Mouse (Mus musculus) liver, embryonic 12.5 days (tissue): ENCODE results near the gene Adam1a. TPM values are rescaled to one million over a fixed set of nuclear protein-coding genes. Genes with fewer than 3 reads are reported as not detected.

Source experiments
- ATAC-seq: fragments of 200-750 bp; cut with Nextera tagmentation; 2 replicates; pipeline ENCODE4 v1.8.0; 2017; ENCODE audit warnings: moderate number of reproducible peaks, mild to moderate bottlenecking, moderate library complexity
- H3K27ac ChIP-seq: fragments of 300-500 bp; sonication (generic); 2 replicates; pipeline ENCODE4 v1.5.1; 2016; ENCODE audit warnings: mild to moderate bottlenecking
- H3K27me3 ChIP-seq: fragments of 300-500 bp; sonication (generic); replicated peaks from 2 replicates; pipeline ENCODE4 v1.6.1; 2016; ENCODE audit warnings: mild to moderate bottlenecking, moderate library complexity
- H3K36me3 ChIP-seq: fragments of 300-500 bp; sonication (generic); 2 replicates; pipeline ENCODE4 v1.6.1; 2016; ENCODE audit warnings: mild to moderate bottlenecking, moderate library complexity
- H3K4me1 ChIP-seq: fragments of 300-500 bp; sonication (generic); 2 replicates; pipeline ENCODE4 v1.6.1; 2016
- H3K4me2 ChIP-seq: fragments of 300-500 bp; sonication (generic); 2 replicates; pipeline ENCODE4 v1.6.1; 2016; ENCODE audit warnings: mild to moderate bottlenecking, moderate library complexity
- H3K4me3 ChIP-seq: fragments of 300-500 bp; sonication (generic); 2 replicates; pipeline ENCODE4 v1.5.1; 2016; ENCODE audit warnings: mild to moderate bottlenecking, moderate library complexity
- H3K9ac ChIP-seq: fragments of 300-500 bp; sonication (generic); 2 replicates; pipeline ENCODE4 v1.6.1; 2016; ENCODE audit warnings: mild to moderate bottlenecking, moderate library complexity
- H3K9me3 ChIP-seq: fragments of 300-500 bp; sonication (generic); replicated peaks from 2 replicates; pipeline ENCODE4 v1.6.1; 2016; ENCODE audit warnings: mild to moderate bottlenecking, moderate library complexity
- WGBS: fragments of 180-500 bp; shearing (Covaris S2); methylation state at CpG from one replicate; pipeline ENCODE4 v1.1.7; 2016; ENCODE audit not compliant: insufficient replicate concordance; 5-methylcytosine and 5-hydroxymethylcytosine counted together
- polyA plus RNA-seq: library from polyadenylated mRNA; unstranded; fragments of >200 nt; fragmentation: Nextera tagmentation; extraction: Ambion mirVana; gene quantifications from 2 replicates; pipeline ENCODE4 v1.2.1, GENCODE M21; 2016

Adam1a gene
- polyA plus RNA-seq, 1 experiment from 2014 or later: 0.54 TPM

GRCm38 (mm10) chr5:121549196-121549595 lies 3.9 kb upstream of the Adam1a start:
- Histone ChIP-seq H3K27me3 (no peaks in the 10 kb centered on the region; the same call in 1 of the 2 replicates), H3K4me1 (peaks cover 33% of the 10 kb centered on the region), H3K36me3 (0 out of 2 replicates have a peak, but pooled peaks cover 4% of the 10 kb centered on the region), H3K9me3 (no peaks in the 10 kb centered on the region), H3K4me3 (no peak overlapping the region), H3K9ac (no peak overlapping the region), H3K4me2 (no peak overlapping the region), H3K27ac (no peak overlapping the region)
- WGBS: 84% methylated on average over 7 of the region's 7 CpGs
- ATAC-seq: no peak

- Histone ChIP-seq H3K4me2 (peak overlapping the region; percentile 74), H3K9ac (peak overlapping the region; percentile 92), H3K36me3 (0 out of 2 replicates have a peak, but pooled peaks cover 4% of the 10 kb centered on the region), H3K27ac (peak overlapping the region; percentile 93), H3K4me3 (peak overlapping the region; percentile 81; the same call in 1 of the 2 replicates), H3K4me1 (peaks cover 46% of the 10 kb centered on the region), H3K27me3 (no peaks in the 10 kb centered on the region), H3K9me3 (no peaks in the 10 kb centered on the region)
- 66% methylated on average over 3 of the region's 3 CpGs for WGBS
- ATAC-seq: peak; percentile 56; the same call in 1 of the 2 replicates
These were observed 1.8 kb upstream of the Adam1a start for GRCm38 (mm10) chr5:121547084-121547483.

GRCm38 (mm10) chr5:121546530-121546895 lies 1.2 kb upstream of the Adam1a start:
- Histone ChIP-seq H3K4me1 (peaks cover 47% of the 10 kb centered on the region), H3K9ac (peak overlapping the region; percentile 92), H3K4me3 (peak overlapping the region; percentile 81), H3K27ac (peak overlapping the region; percentile 93), H3K27me3 (no peaks in the 10 kb centered on the region), H3K9me3 (no peaks in the 10 kb centered on the region), H3K36me3 (0 out of 2 replicates have a peak, but pooled peaks cover 4% of the 10 kb centered on the region), H3K4me2 (peak overlapping the region; percentile 74)
- 0 out of 2 replicates have a peak, but pooled peaks have one; percentile 36 for ATAC-seq
- WGBS: 17% methylated on average over 6 of the region's 6 CpGs

GRCm38 (mm10) chr5:121545793-121546529 lies 679 bp upstream of the Adam1a start, which contains the start of gene Mapkapk5:
TSS of gene Mapkapk5 (minus strand) at chr5:121545905.
- Histone ChIP-seq H3K4me1 (peaks cover 51% of the 10 kb centered on the region), H3K27ac (peak within 1 kb of the TSS; percentile 93), H3K4me3 (peak within 1 kb of the TSS; percentile 81), H3K9me3 (no peaks in the 10 kb centered on the region), H3K4me2 (peak within 1 kb of the TSS; percentile 74), H3K36me3 (peaks cover 4% of the 10 kb centered on the region; the same call in 1 of the 2 replicates), H3K27me3 (no peaks in the 10 kb centered on the region), H3K9ac (peak within 1 kb of the TSS; percentile 92)
- ATAC-seq: peak; percentile 91
- WGBS: under 1% methylated on average over 55 of the region's 55 CpGs

GRCm38 (mm10) chr5:121543370-121543769 lies 1.9 kb downstream of the Adam1a start:
- Histone ChIP-seq H3K9ac (no peak overlapping the region), H3K9me3 (no peaks in the 10 kb centered on the region), H3K4me1 (peaks cover 58% of the 10 kb centered on the region), H3K27ac (no peak overlapping the region), H3K27me3 (no peaks in the 10 kb centered on the region), H3K4me3 (peak overlapping the region; percentile 81; the same call in 1 of the 2 replicates), H3K4me2 (peak overlapping the region; percentile 74), H3K36me3 (peaks cover 19% of the 10 kb centered on the region)
- ATAC-seq: no peak
- WGBS: 71% methylated on average over 3 of the region's 3 CpGs

- Histone ChIP-seq H3K27ac (no peak overlapping the region), H3K4me2 (no peak overlapping the region), H3K27me3 (no peaks in the 10 kb centered on the region), H3K4me1 (peaks cover 58% of the 10 kb centered on the region), H3K9ac (no peak overlapping the region), H3K36me3 (peaks cover 36% of the 10 kb centered on the region), H3K9me3 (no peaks in the 10 kb centered on the region), H3K4me3 (no peak overlapping the region)
- WGBS: 83% methylated on average over 7 of the region's 7 CpGs
- no peak for ATAC-seq
These were observed 4.0 kb downstream of the Adam1a start for GRCm38 (mm10) chr5:121541235-121541634.

GRCm38 (mm10) chr5:121540066-121540465 lies 5.2 kb downstream of the Adam1a start:
- H3K4me3 ChIP-seq: no peak overlapping the region
- H3K9ac ChIP-seq: no peak overlapping the region
- WGBS: 88% methylated on average over 5 of the region's 5 CpGs
- H3K4me2 ChIP-seq: no peak overlapping the region
- no peak for ATAC-seq
- H3K36me3 ChIP-seq: peaks cover 48% of the 10 kb centered on the region
- no peaks in the 10 kb centered on the region for H3K27me3 ChIP-seq
- H3K9me3 ChIP-seq: no peaks in the 10 kb centered on the region
- peaks cover 69% of the 10 kb centered on the region for H3K4me1 ChIP-seq
- H3K27ac ChIP-seq: no peak overlapping the region

- H3K27me3 ChIP-seq: no peaks in the 10 kb centered on the region
- 0 out of 2 replicates have a peak overlapping the region, but pooled peaks have one; percentile 2 for H3K27ac ChIP-seq
- no peak overlapping the region for H3K4me3 ChIP-seq
- no peaks in the 10 kb centered on the region for H3K9me3 ChIP-seq
- WGBS: 88% methylated on average over 2 of the region's 2 CpGs
- ATAC-seq: no peak
- peaks cover 71% of the 10 kb centered on the region for H3K36me3 ChIP-seq
- H3K9ac ChIP-seq: no peak overlapping the region
- peaks cover 57% of the 10 kb centered on the region for H3K4me1 ChIP-seq
- H3K4me2 ChIP-seq: no peak overlapping the region
These were observed 7.7 kb downstream of the Adam1a start for GRCm38 (mm10) chr5:121537588-121537987.

- Histone ChIP-seq H3K4me3 (no peak overlapping the region), H3K4me1 (peaks cover 51% of the 10 kb centered on the region), H3K4me2 (no peak overlapping the region), H3K9me3 (no peaks in the 10 kb centered on the region), H3K9ac (no peak overlapping the region), H3K27me3 (no peaks in the 10 kb centered on the region), H3K36me3 (peaks cover 76% of the 10 kb centered on the region), H3K27ac (0 out of 2 replicates have a peak overlapping the region, but pooled peaks have one; percentile 84)
- ATAC-seq: no peak
- 84% methylated on average over 7 of the region's 7 CpGs for WGBS
These were observed 8.2 kb downstream of the Adam1a start for GRCm38 (mm10) chr5:121536921-121537555.

- ATAC-seq: peak; percentile 93
- Histone ChIP-seq H3K4me2 (peak overlapping the region; percentile 56), H3K4me1 (peaks cover 44% of the 10 kb centered on the region), H3K9ac (peak overlapping the region; percentile 57), H3K9me3 (no peaks in the 10 kb centered on the region), H3K27me3 (no peaks in the 10 kb centered on the region), H3K36me3 (peaks cover 95% of the 10 kb centered on the region), H3K4me3 (peak overlapping the region; percentile 4), H3K27ac (peak overlapping the region; percentile 84)
- 29% methylated on average over 3 of the region's 3 CpGs for WGBS
These were observed 10.2 kb downstream of the Adam1a start for GRCm38 (mm10) chr5:121535116-121535515.

- ATAC-seq: no peak
- peaks cover 98% of the 10 kb centered on the region for H3K36me3 ChIP-seq
These were observed 10.8 kb downstream of the Adam1a start for GRCm38 (mm10) chr5:121534521-121534920.

GRCm38 (mm10) chr5:121526961-121527360 lies 18.3 kb downstream of the Adam1a start:
- Histone ChIP-seq H3K4me3 (no peak overlapping the region), H3K9me3 (no peaks in the 10 kb centered on the region), H3K9ac (no peak overlapping the region), H3K27ac (no peak overlapping the region), H3K4me2 (no peak overlapping the region), H3K36me3 (peaks cover 88% of the 10 kb centered on the region), H3K27me3 (no peaks in the 10 kb centered on the region), H3K4me1 (no peaks in the 10 kb centered on the region)
- no peak for ATAC-seq
- 86% methylated on average over 8 of the region's 8 CpGs for WGBS

More at GRCm38 (mm10) chr5:121534521-121534920, 10.8 kb downstream of the Adam1a start:
- Histone ChIP-seq H3K4me1 (peaks cover 43% of the 10 kb centered on the region), H3K9ac (no peak overlapping the region), H3K4me2 (no peak overlapping the region), H3K27ac (peak overlapping the region; percentile 84), H3K27me3 (no peaks in the 10 kb centered on the region), H3K4me3 (no peak overlapping the region), H3K9me3 (no peaks in the 10 kb centered on the region)
- WGBS: 81% methylated on average over 5 of the region's 5 CpGs
